Mouse (Mus musculus): ENCODE results near the gene Cnn1. TPM values are rescaled to one million over a fixed set of nuclear protein-coding genes. Genes with fewer than 3 reads are reported as not detected.
"Not testable (repeated sequence)": the region's sequence is repeated elsewhere in the genome, so short reads cannot be mapped to it uniquely, and the experiment has no call there.

Cnn1 gene
- total RNA-seq, 1 experiment, result 25.6 TPM

DNA sequence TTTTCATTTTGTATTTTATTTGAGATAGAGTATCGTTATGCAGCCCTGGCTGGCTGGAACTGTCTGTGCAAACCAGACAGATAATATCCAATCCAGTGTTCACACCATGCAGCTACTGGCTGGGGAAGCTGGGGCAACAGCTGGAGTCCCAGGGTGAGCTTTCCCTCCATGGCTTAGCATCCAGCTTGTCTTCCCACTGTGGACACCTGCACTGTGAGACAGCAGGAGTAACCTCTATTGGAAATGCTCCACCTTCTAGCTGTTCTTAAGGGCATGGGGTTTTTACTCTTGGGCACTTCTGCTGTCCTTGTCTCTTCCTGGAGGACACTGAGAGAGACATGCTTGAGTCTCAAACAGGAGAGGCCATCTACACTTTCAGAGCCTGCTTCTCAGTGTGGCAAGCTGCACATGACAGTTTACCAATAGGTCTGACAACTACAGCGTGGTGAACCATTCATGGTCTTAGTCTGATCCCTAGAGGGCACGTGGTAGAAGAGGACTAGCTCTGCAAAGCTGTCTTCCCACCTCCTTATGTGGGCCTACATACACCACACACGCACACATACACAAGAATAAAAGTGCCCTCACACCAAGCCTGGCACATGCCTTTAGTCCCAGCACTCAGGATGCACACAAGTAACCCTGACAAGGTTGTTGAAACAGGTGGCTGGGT, 29.0 kb upstream of the Cnn1 start:
- no peaks in the 10 kb centered on the region for H3K9me3 ChIP-seq (ENCODE audit: control insufficient read depth, insufficient read depth, low read depth, low read length)
- in situ Hi-C loops (cut with MboI; ENCODE audit: low sequenced_read_pairs in 2 of 2, unreplicated experiment in 2 of 2), result no loop called here
- peak overlapping the region; percentile 24 to 95 for H3K4me3 ChIP-seq (ENCODE audit: insufficient read depth in 1 of 2, low read depth in 1 of 2, low read length in 2 of 2, poor library complexity in 1 of 2, severe bottlenecking in 1 of 2)
- no peak overlapping the region for H3K27ac ChIP-seq (ENCODE audit: insufficient read depth, low read depth, low read length, poor library complexity, severe bottlenecking)
- H3K4me1 ChIP-seq (ENCODE audit: control insufficient read depth in 2 of 2, insufficient read depth in 2 of 2, low read length in 2 of 2, poor library complexity in 1 of 2), result peaks cover 0 to 4% of the 10 kb centered on the region in 2 experiments; a peak in 1 of 4 replicates
- no peak for DNase-seq (ENCODE audit: low read depth, low spot score)
- H3K36me3 ChIP-seq (ENCODE audit: control insufficient read depth, insufficient read depth, low read length, poor library complexity, severe bottlenecking), result peaks cover 34% of the 10 kb centered on the region
- TF ChIP-seq HCFC1 (IDR thresholded peaks at IDR 0.05; ENCODE audit: borderline replicate concordance, insufficient read depth, low read length), result no peak
- TF ChIP-seq ZC3H11A (IDR thresholded peaks at IDR 0.05; ENCODE audit: borderline replicate concordance, low read depth, low read length), result no peak
- TF ChIP-seq CHD2 (IDR thresholded peaks at IDR 0.05; ENCODE audit: low read depth, low read length), result no peak
- peak overlapping the region; percentile 54 for H3K9ac ChIP-seq (ENCODE audit: insufficient read depth, low read depth, low read length, poor library complexity, severe bottlenecking)

DNA sequence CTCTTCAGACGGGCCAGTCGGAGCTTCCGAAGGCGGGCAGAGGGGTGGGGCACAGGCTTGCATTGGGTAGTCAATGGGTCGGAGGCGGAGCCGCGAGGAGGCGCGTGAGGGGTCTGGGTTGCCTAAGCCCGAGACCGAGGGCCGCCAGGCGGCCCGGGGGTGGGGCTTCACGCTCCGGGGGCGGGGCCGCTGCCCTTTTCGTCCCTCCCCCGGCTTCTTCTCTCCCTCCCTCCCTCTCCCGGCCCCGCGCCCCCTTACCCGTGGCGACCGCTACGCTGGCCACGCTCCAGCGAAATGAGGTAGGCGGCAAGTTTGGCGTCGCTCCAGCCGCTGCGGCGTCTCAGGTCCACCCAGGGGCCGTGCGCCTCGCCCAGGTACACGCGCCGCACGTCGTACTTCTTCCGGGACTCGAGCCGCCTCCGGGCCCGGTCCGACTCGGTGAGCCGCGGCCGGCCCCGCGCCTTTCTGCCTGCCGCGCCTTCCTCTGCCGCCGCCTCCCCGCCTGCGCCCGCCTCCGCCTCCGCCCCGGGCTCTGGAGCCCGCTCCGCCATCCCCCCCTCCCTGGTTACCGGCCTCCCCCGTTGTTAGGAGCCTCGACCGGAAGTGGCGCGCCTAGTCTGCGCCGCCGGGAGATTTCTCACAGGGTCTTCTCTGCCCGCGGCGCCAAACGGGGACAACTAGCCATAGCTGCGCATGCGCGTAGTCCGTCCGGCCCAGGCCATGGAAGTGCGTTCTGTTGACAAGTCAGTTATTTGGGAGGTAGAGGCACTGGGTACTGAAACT, 28.0 kb upstream of the Cnn1 start, which contains the start of the genes Gm49318 and Zfp653:
Gm49318 (minus strand) TSS at position 469 of the 783 bp plus-strand sequence.
Zfp653 (minus strand) TSS at position 586 of the 783 bp plus-strand sequence.
- Histone ChIP-seq H3K27ac (ENCODE audit: insufficient read depth, low read depth, low read length, poor library complexity, severe bottlenecking) (peak within 1 kb of the TSS; percentile 98), H3K9ac (ENCODE audit: insufficient read depth, low read depth, low read length, poor library complexity, severe bottlenecking) (peak within 1 kb of the TSS; percentile 96), H3K36me3 (ENCODE audit: control insufficient read depth, insufficient read depth, low read length, poor library complexity, severe bottlenecking) (peaks cover 29% of the 10 kb centered on the region), H3K4me3 (ENCODE audit: insufficient read depth in 1 of 2, low read depth in 1 of 2, low read length in 2 of 2, poor library complexity in 1 of 2, severe bottlenecking in 1 of 2) (peak within 1 kb of the TSS; percentile 95 to 98), H3K9me3 (ENCODE audit: control insufficient read depth, insufficient read depth, low read depth, low read length) (no peaks in the 10 kb centered on the region), H3K4me1 (ENCODE audit: control insufficient read depth in 2 of 2, insufficient read depth in 2 of 2, low read length in 2 of 2, poor library complexity in 1 of 2) (peaks cover 0 to 6% of the 10 kb centered on the region in 2 experiments; a peak in 1 of 4 replicates)
- TF ChIP-seq MAFK (IDR thresholded peaks at IDR 0.05; ENCODE audit: insufficient read depth, low read depth, low read length) (no peak), CHD2 (IDR thresholded peaks at IDR 0.05; ENCODE audit: low read depth, low read length) (no peak), ZC3H11A (IDR thresholded peaks at IDR 0.05; ENCODE audit: borderline replicate concordance, low read depth, low read length) (no peak), HCFC1 (IDR thresholded peaks at IDR 0.05; ENCODE audit: borderline replicate concordance, insufficient read depth, low read length) (peak; percentile 88), ZNF384 (IDR thresholded peaks at IDR 0.05; ENCODE audit: low read depth, low read length) (no peak)
- peak; percentile 97 for DNase-seq (ENCODE audit: low read depth, low spot score)
- in situ Hi-C loops (cut with MboI; ENCODE audit: low sequenced_read_pairs in 2 of 2, unreplicated experiment in 2 of 2), result no loop called here

DNA sequence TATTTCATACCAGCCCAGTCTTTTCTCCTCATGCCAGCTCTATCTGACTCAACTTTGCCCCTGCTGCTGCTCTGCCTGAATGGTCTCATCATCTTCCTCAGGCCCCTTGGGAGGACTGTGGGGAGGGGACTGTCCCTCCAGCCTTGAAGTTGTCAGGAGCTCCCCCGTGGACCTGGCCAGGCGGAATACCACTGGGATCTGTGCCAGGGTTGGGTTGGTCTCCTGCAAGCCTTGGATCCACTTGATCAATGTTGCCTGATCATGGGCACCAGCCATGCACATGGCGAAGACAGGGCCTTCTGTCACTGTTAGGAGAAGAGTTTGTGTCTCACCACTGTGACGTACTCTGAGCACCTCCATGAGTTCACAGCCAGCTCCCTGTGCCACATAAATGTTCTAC, 26.7 kb upstream of the Cnn1 start:
- TF ChIP-seq CHD2 (IDR thresholded peaks at IDR 0.05; ENCODE audit: low read depth, low read length), result no peak
- TF ChIP-seq MAFK (IDR thresholded peaks at IDR 0.05; ENCODE audit: insufficient read depth, low read depth, low read length), result no peak
- TF ChIP-seq HCFC1 (IDR thresholded peaks at IDR 0.05; ENCODE audit: borderline replicate concordance, insufficient read depth, low read length), result no peak
- no peak for TF ChIP-seq ZNF384 (IDR thresholded peaks at IDR 0.05; ENCODE audit: low read depth, low read length)
- TF ChIP-seq ZC3H11A (IDR thresholded peaks at IDR 0.05; ENCODE audit: borderline replicate concordance, low read depth, low read length), result no peak
- in situ Hi-C loops (cut with MboI; ENCODE audit: low sequenced_read_pairs in 2 of 2, unreplicated experiment in 2 of 2), result no loop called here
- no peak overlapping the region for H3K9ac ChIP-seq (ENCODE audit: insufficient read depth, low read depth, low read length, poor library complexity, severe bottlenecking)
- H3K4me3 ChIP-seq (ENCODE audit: insufficient read depth in 1 of 2, low read depth in 1 of 2, low read length in 2 of 2, poor library complexity in 1 of 2, severe bottlenecking in 1 of 2), result no peak overlapping the region
- peaks cover 31% of the 10 kb centered on the region for H3K36me3 ChIP-seq (ENCODE audit: control insufficient read depth, insufficient read depth, low read length, poor library complexity, severe bottlenecking)
- DNase-seq (ENCODE audit: low read depth, low spot score), result no peak
- H3K27ac ChIP-seq (ENCODE audit: insufficient read depth, low read depth, low read length, poor library complexity, severe bottlenecking), result no peak overlapping the region
- H3K4me1 ChIP-seq (ENCODE audit: control insufficient read depth in 2 of 2, insufficient read depth in 2 of 2, low read length in 2 of 2, poor library complexity in 1 of 2), result peaks cover 0 to 7% of the 10 kb centered on the region in 2 experiments; a peak in 1 of 4 replicates
- no peaks in the 10 kb centered on the region for H3K9me3 ChIP-seq (ENCODE audit: control insufficient read depth, insufficient read depth, low read depth, low read length)

- H3K4me1 ChIP-seq (ENCODE audit: control insufficient read depth in 2 of 2, insufficient read depth in 2 of 2, low read length in 2 of 2, poor library complexity in 1 of 2); H3K9me3 ChIP-seq (ENCODE audit: control insufficient read depth, insufficient read depth, low read depth, low read length); DNase-seq (ENCODE audit: low read depth, low spot score); in situ Hi-C loops (cut with MboI; ENCODE audit: low sequenced_read_pairs in 2 of 2, unreplicated experiment in 2 of 2); H3K27ac ChIP-seq (ENCODE audit: insufficient read depth, low read depth, low read length, poor library complexity, severe bottlenecking): not testable (repeated sequence)
- TF ChIP-seq ZNF384 (IDR thresholded peaks at IDR 0.05; ENCODE audit: low read depth, low read length), result peak; percentile 85
- Histone ChIP-seq H3K4me3 (ENCODE audit: insufficient read depth in 1 of 2, low read depth in 1 of 2, low read length in 2 of 2, poor library complexity in 1 of 2, severe bottlenecking in 1 of 2) (peak overlapping the region in 1 of 2 experiments; percentile 51; a peak in 2 of 4 replicates), H3K36me3 (ENCODE audit: control insufficient read depth, insufficient read depth, low read length, poor library complexity, severe bottlenecking) (peaks cover 22% of the 10 kb centered on the region), H3K9ac (ENCODE audit: insufficient read depth, low read depth, low read length, poor library complexity, severe bottlenecking) (peak overlapping the region; percentile 49)
Observed at GRCm38 (mm10) chr9:22075778-22076177, 23.2 kb upstream of the Cnn1 start.
